Mouse (Mus musculus) adrenal gland, postnatal 25 days (tissue): ENCODE results near the gene Itpkc. TPM values are rescaled to one million over a fixed set of nuclear protein-coding genes. Genes with fewer than 3 reads are reported as not detected.
A peak's percentile ranks its signal among the peaks of the same experiment; 100 is the strongest.

Source experiments
- DNase-seq: peaks from one replicate; pipeline ENCODE4 v3.0.0; 2021; ENCODE audit warnings: mixed read lengths
- microRNA-seq, 2 experiments: library from miRNA; unstranded; fragments of <30 nt; microRNA quantifications; one replicate each; pipeline ENCODE4 v1.2.0; 2021
- total RNA-seq: library from RNA; stranded (reverse); gene quantifications from 2 replicates; pipeline ENCODE4 v1.2.3, GENCODE M21; 2021

Itpkc gene
- total RNA-seq, 1 experiment from 2014 or later = 18.3 TPM

GRCm38 (mm10) chr7:27164112-27164947, 64.1 kb downstream of the Itpkc start:
- DNase-seq = peak; percentile 56

- DNase-seq = no peak
These were observed 65.0 kb downstream of the Itpkc start for GRCm38 (mm10) chr7:27163450-27163805.

- no peak for DNase-seq
These were observed 65.5 kb downstream of the Itpkc start for GRCm38 (mm10) chr7:27162780-27163449.

- no peak for DNase-seq
These were observed 66.7 kb downstream of the Itpkc start for GRCm38 (mm10) chr7:27161744-27162143.

- DNase-seq = no peak
These were observed 67.5 kb downstream of the Itpkc start for GRCm38 (mm10) chr7:27160921-27161320.

GRCm38 (mm10) chr7:27159882-27160281, 68.6 kb downstream of the Itpkc start:
- peak; percentile 86 for DNase-seq

- no peak for DNase-seq
These were observed 69.2 kb downstream of the Itpkc start for GRCm38 (mm10) chr7:27159256-27159655.

- DNase-seq = no peak
These were observed 70.3 kb downstream of the Itpkc start for GRCm38 (mm10) chr7:27158171-27158570.

Small RNA genes within 50 kb of the gene (microRNA-seq; reads per million reads assigned to microRNA genes)
- gene Mir1191 (0 to 0.36 reads per million in 2 experiments), gene Mir3101 (0 reads per million in 2 experiments)

Other genes with a start within 250 kb of the Itpkc start
- gene Cyp2a12, start 199.6 kb downstream of the Itpkc start, total RNA-seq = 1.8 and 9.6 TPM in 2 replicates
- 1,420 and 1,521 TPM in 2 replicates for gene Cyp2f2, start 108.8 kb downstream of the Itpkc start, total RNA-seq
- gene Cyp2t4, start 74.9 kb downstream of the Itpkc start, total RNA-seq = not detected in 2 replicates
- gene Egln2, start 61.9 kb downstream of the Itpkc start, total RNA-seq = 108 and 120 TPM in 2 replicates
- 65.7 and 78.2 TPM in 2 replicates for gene Rab4b, start 49.8 kb downstream of the Itpkc start, total RNA-seq
- 0.62 TPM in 1 of 2 replicates, not detected in the other for gene Gm21983, start 47.6 kb downstream of the Itpkc start, total RNA-seq
- not detected in 2 replicates for gene Mia, start 47.5 kb downstream of the Itpkc start, total RNA-seq
- 23.6 and 28.0 TPM in 2 replicates for gene BC024978, start 32.9 kb downstream of the Itpkc start, total RNA-seq
- gene Snrpa, start 32.4 kb downstream of the Itpkc start, total RNA-seq = 108 and 114 TPM in 2 replicates
- gene Coq8b, start 4.4 kb upstream of the Itpkc start, total RNA-seq = 74.4 and 90.3 TPM in 2 replicates
- 8.4 and 12.6 TPM in 2 replicates for gene Numbl, start 29.8 kb upstream of the Itpkc start, total RNA-seq
- 62.9 and 66.6 TPM in 2 replicates for gene Ltbp4, start 109.0 kb upstream of the Itpkc start, total RNA-seq
- gene Shkbp1, start 127.4 kb upstream of the Itpkc start, total RNA-seq = 23.3 and 28.6 TPM in 2 replicates
- gene Gm20479, start 128.8 kb upstream of the Itpkc start, total RNA-seq = 0.91 TPM in 1 of 2 replicates, not detected in the other
- gene Sptbn4, start 219.0 kb upstream of the Itpkc start, total RNA-seq = 0.62 and 2.1 TPM in 2 replicates
- 51.7 and 52.7 TPM in 2 replicates for gene Blvrb, start 219.3 kb upstream of the Itpkc start, total RNA-seq
- 18.5 and 19.6 TPM in 2 replicates for gene Sertad3, start 245.1 kb upstream of the Itpkc start, total RNA-seq